In genomic region chr1:171566777-171567176, GRCm38 (mm10) we compare ENCODE assay signal across 10 mouse cellular contexts. TPM values are rescaled to one million over a fixed set of nuclear protein-coding genes. Genes with fewer than 3 reads are reported as not detected.
DNase-seq lines count a peak whose midpoint lies in the region; ATAC-seq and TF ChIP-seq lines count a peak whose summit lies in the region.
"Had no signal": no experiment of that assay in that cellular context is flagged by ENCODE, and none has a peak within 500 bp of the region (broad histone marks: within the 10 kb centered on the region; RNA-seq: fewer than 3 reads in every experiment).

No protein-coding gene starts in this region.

- H3K9ac ChIP-seq in heart, postnatal 0 days (replicated peaks; ENCODE audit: low read depth, low read length): no peak overlapping the region
- H3K9ac ChIP-seq: limb, embryonic 15.5 days had no signal

- peak; percentile 73 for TF ChIP-seq CTCF in heart, postnatal 0 days (IDR thresholded peaks at IDR 0.05; ENCODE audit: low read depth)

- no peak overlapping the region for H3K4me3 ChIP-seq in heart, postnatal 0 days (ENCODE audit: low read depth, low read length)
- H3K4me3 ChIP-seq: limb, embryonic 15.5 days had no signal

- H3K9me3 ChIP-seq in heart, postnatal 0 days (replicated peaks; ENCODE audit: control insufficient read depth, low read length): no peaks in the 10 kb centered on the region
- H3K9me3 ChIP-seq: limb, embryonic 15.5 days had no signal

- no peak overlapping the region for H3K27ac ChIP-seq in heart, postnatal 0 days (ENCODE audit: low read depth)
- H3K27ac ChIP-seq: limb, embryonic 15.5 days had no signal

- H3K4me1 ChIP-seq in heart, postnatal 0 days (ENCODE audit: control insufficient read depth, insufficient read depth): no peaks in the 10 kb centered on the region
- H3K4me1 ChIP-seq: limb, embryonic 15.5 days had no signal

- H3K27me3 ChIP-seq in heart, postnatal 0 days (ENCODE audit: control insufficient read depth, insufficient read depth, low read length): no peaks in the 10 kb centered on the region
- H3K27me3 ChIP-seq: limb, embryonic 15.5 days had no signal

- WGBS in heart, postnatal 0 days: 21% methylated on average over 8 of the region's 8 CpGs

- TF ChIP-seq EP300 in heart, postnatal 0 days (IDR thresholded peaks at IDR 0.05; ENCODE audit: low read depth): no peak

- no peak overlapping the region for H3K4me2 ChIP-seq in heart, postnatal 0 days (ENCODE audit: low read depth, low read length)
- H3K4me2 ChIP-seq: limb, embryonic 15.5 days had no signal

- no peaks in the 10 kb centered on the region for H3K36me3 ChIP-seq in heart, postnatal 0 days (replicated peaks; ENCODE audit: control insufficient read depth, insufficient read depth, low read length)
- H3K36me3 ChIP-seq: limb, embryonic 15.5 days had no signal

- peak; percentile 25 for DNase-seq in layer of hippocampus, adult 11-12 months (ENCODE audit: low spot score)
- DNase-seq in layer of hippocampus, adult 9-10 months (ENCODE audit: low spot score): no peak
- peak; percentile 67 for DNase-seq in T-cell, adult 2 months (ENCODE audit: low spot score)
- peak; percentile 74 to 78 for DNase-seq in cerebellum, postnatal 10 days
- peak; percentile 62 for DNase-seq in heart, postnatal 0 days (ENCODE audit: low spot score)
- DNase-seq in kidney, postnatal 10 days: peak; percentile 67
- DNase-seq in lung, postnatal 36 days: peak; percentile 60
- DNase-seq in spleen, adult 12 weeks (ENCODE audit: low spot score): peak; percentile 27

- no peak for ATAC-seq in heart, postnatal 0 days (ENCODE audit: insufficient read depth, low read depth)

RNA-seq across cellular contexts. Expression of gene Cd244a, which starts 7.8 kb away (rescaled TPM):
- total RNA-seq in heart, postnatal 0 days (2014; rRNA removed; ENCODE audit: low replicate concordance): 1.0 and 4.0 TPM in 2 replicates
- 0.16 and 0.33 TPM in 2 replicates for polyA plus RNA-seq in heart, postnatal 0 days (2015; fragmentation: Nextera tagmentation; extraction: Ambion mirVana)

RNA-seq across cellular contexts. Expression of gene Itln1, which starts 31.7 kb away (rescaled TPM):
- not detected in 2 replicates for total RNA-seq in heart, postnatal 0 days (2014; rRNA removed; ENCODE audit: low replicate concordance)
- not detected in 2 replicates for polyA plus RNA-seq in heart, postnatal 0 days (2015; fragmentation: Nextera tagmentation; extraction: Ambion mirVana)
- total RNA-seq: adrenal gland, postnatal 4 days had no signal
- polyA plus RNA-seq: limb, embryonic 15.5 days had no signal

RNA-seq across cellular contexts. Expression of gene Ly9, which starts 40.4 kb away (rescaled TPM):
- 0.31 TPM in 1 of 2 replicates, not detected in the other for total RNA-seq in heart, postnatal 0 days (2014; rRNA removed; ENCODE audit: low replicate concordance)
- 0.18 and 0.21 TPM in 2 replicates for polyA plus RNA-seq in heart, postnatal 0 days (2015; fragmentation: Nextera tagmentation; extraction: Ambion mirVana)
